Mouse (Mus musculus) liver, embryonic 11.5 days (tissue): ENCODE results near the gene Knstrn. TPM values are rescaled to one million over a fixed set of nuclear protein-coding genes. Genes with fewer than 3 reads are reported as not detected.
A peak's percentile ranks its signal among the peaks of the same experiment; 100 is the strongest.

Experiments used
- ATAC-seq: fragments of 200-750 bp; cut with Nextera tagmentation; replicated peaks from 2 replicates; pipeline ENCODE4 v1.8.0; 2017; ENCODE audit warnings: moderate number of reproducible peaks, mild to moderate bottlenecking, moderate TSS enrichment, moderate library complexity; ENCODE audit not compliant: low FRiP score
- DNase-seq: peaks from one replicate; pipeline ENCODE4 v3.0.0-alpha.2; 2017; ENCODE audit warnings: low spot score
- H3K27ac ChIP-seq: fragments of 300-500 bp; sonication (generic); 2 replicates; pipeline ENCODE4 v1.5.1; 2014; ENCODE audit warnings: mild to moderate bottlenecking, low read depth, low read length, control low read depth
- H3K27me3 ChIP-seq: fragments of 300-500 bp; sonication (generic); replicated peaks from 2 replicates; pipeline ENCODE4 v1.6.1; 2014; ENCODE audit warnings: low read length, mixed read lengths; ENCODE audit not compliant: control insufficient read depth, insufficient read depth
- H3K36me3 ChIP-seq: fragments of 300-500 bp; sonication (generic); 2 replicates; pipeline ENCODE4 v1.6.1; 2014; ENCODE audit warnings: mild to moderate bottlenecking, low read length, moderate library complexity, mixed read lengths; ENCODE audit not compliant: control insufficient read depth, insufficient read depth
- H3K4me1 ChIP-seq: fragments of 300-500 bp; sonication (generic); replicated peaks from 2 replicates; pipeline ENCODE4 v1.6.1; 2014; ENCODE audit warnings: low read length, mixed read lengths; ENCODE audit not compliant: control insufficient read depth, insufficient read depth
- H3K4me2 ChIP-seq: fragments of 300-500 bp; sonication (generic); 2 replicates; pipeline ENCODE4 v1.6.1; 2014; ENCODE audit warnings: mild to moderate bottlenecking, control low read depth, moderate library complexity
- H3K4me3 ChIP-seq: fragments of 300-500 bp; sonication (generic); 2 replicates; pipeline ENCODE4 v1.5.1; 2014; ENCODE audit warnings: low read depth, low read length, control low read depth
- H3K9ac ChIP-seq: fragments of 300-500 bp; sonication (generic); 2 replicates; pipeline ENCODE4 v1.6.1; 2014; ENCODE audit warnings: low read depth, low read length, control low read depth
- H3K9me3 ChIP-seq: fragments of 300-500 bp; sonication (generic); 2 replicates; pipeline ENCODE4 v1.6.1; 2016; ENCODE audit warnings: low read length, inconsistent platforms, mixed read lengths; ENCODE audit not compliant: control insufficient read depth
- WGBS: fragments of 180-500 bp; shearing (Covaris S2); extraction: QIAGEN DNeasy Blood & Tissue Kit; methylation state at CpG from one replicate; pipeline ENCODE4 v1.1.7; 2014; 5-methylcytosine and 5-hydroxymethylcytosine counted together
- polyA plus RNA-seq: library from polyadenylated mRNA; unstranded; fragments of >200 nt; fragmentation: Nextera tagmentation; extraction: Ambion mirVana; gene quantifications from 2 replicates; pipeline ENCODE4 v1.2.1, GENCODE M21; 2014

Knstrn gene
- polyA plus RNA-seq, 1 experiment from 2014 or later: 127 TPM

- Histone ChIP-seq H3K9ac (no peak overlapping the region), H3K27me3 (no peaks in the 10 kb centered on the region), H3K4me2 (no peak overlapping the region), H3K27ac (no peak overlapping the region), H3K4me1 (no peaks in the 10 kb centered on the region), H3K9me3 (no peaks in the 10 kb centered on the region; the same call in 1 of the 2 replicates), H3K4me3 (no peak overlapping the region), H3K36me3 (peaks cover 60% of the 10 kb centered on the region)
- DNase-seq: no peak
- ATAC-seq: no peak
- WGBS: 92% methylated on average over 5 of the region's 5 CpGs
These were observed 15.3 kb downstream of the Knstrn start for GRCm38 (mm10) chr2:118829096-118829495.

DNA sequence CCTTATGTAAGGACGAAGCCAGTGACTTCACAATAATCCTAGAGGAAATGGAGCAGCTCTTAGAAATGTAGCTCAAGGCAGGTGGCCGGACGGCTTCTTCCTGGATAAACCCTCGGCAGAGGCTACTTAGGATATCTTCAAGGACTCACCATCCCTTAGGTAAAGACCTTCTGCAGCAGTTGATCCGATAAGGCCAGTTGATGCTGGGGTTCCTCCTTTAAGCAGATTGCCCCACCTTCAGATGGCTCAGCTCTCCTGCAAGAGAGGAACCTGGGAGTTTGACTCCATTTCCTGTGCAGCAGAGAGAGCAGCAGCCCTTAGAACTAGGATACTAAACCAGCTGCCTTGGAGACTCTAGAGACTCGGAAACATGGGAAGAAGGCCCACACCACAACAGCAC, 20.3 kb downstream of the Knstrn start:
- DNase-seq (no peak), ATAC-seq (no peak)
- Histone ChIP-seq H3K9me3 (no peaks in the 10 kb centered on the region), H3K4me1 (no peaks in the 10 kb centered on the region), H3K9ac (no peak overlapping the region), H3K27ac (no peak overlapping the region), H3K27me3 (no peaks in the 10 kb centered on the region), H3K36me3 (peaks cover 35% of the 10 kb centered on the region), H3K4me2 (no peak overlapping the region), H3K4me3 (no peak overlapping the region)
- WGBS: 89% methylated on average over 6 of the region's 6 CpGs

- 91% methylated on average over 6 of the region's 6 CpGs for WGBS
- Histone ChIP-seq H3K9ac (no peak overlapping the region), H3K9me3 (no peaks in the 10 kb centered on the region), H3K27ac (no peak overlapping the region), H3K4me3 (no peak overlapping the region), H3K36me3 (peaks cover 30% of the 10 kb centered on the region), H3K4me2 (no peak overlapping the region), H3K27me3 (no peaks in the 10 kb centered on the region), H3K4me1 (no peaks in the 10 kb centered on the region)
- ATAC-seq (no peak), DNase-seq (no peak)
These were observed 21.3 kb downstream of the Knstrn start for GRCm38 (mm10) chr2:118835115-118835514.

GRCm38 (mm10) chr2:118838330-118838729, 24.5 kb downstream of the Knstrn start:
- no peak overlapping the region for H3K9ac ChIP-seq
- H3K27me3 ChIP-seq: no peaks in the 10 kb centered on the region
- no peak overlapping the region for H3K4me3 ChIP-seq
- no peak overlapping the region for H3K27ac ChIP-seq
- H3K4me2 ChIP-seq: no peak overlapping the region
- H3K9me3 ChIP-seq: no peaks in the 10 kb centered on the region
- H3K4me1 ChIP-seq: no peaks in the 10 kb centered on the region
- WGBS: 29% methylated on average over 5 of the region's 5 CpGs
- ATAC-seq (no peak), DNase-seq (no peak)
- H3K36me3 ChIP-seq: peaks cover 11% of the 10 kb centered on the region

GRCm38 (mm10) chr2:118841186-118841585, 27.4 kb downstream of the Knstrn start:
- no peak overlapping the region for H3K4me2 ChIP-seq
- no peak for ATAC-seq
- H3K27ac ChIP-seq: no peak overlapping the region
- H3K9me3 ChIP-seq: no peaks in the 10 kb centered on the region
- H3K36me3 ChIP-seq: peaks cover under 1% of the 10 kb centered on the region; the same call in 1 of the 2 replicates
- 73% methylated on average over 5 of the region's 5 CpGs for WGBS
- H3K4me1 ChIP-seq: no peaks in the 10 kb centered on the region
- no peak overlapping the region for H3K4me3 ChIP-seq
- DNase-seq: no peak
- no peaks in the 10 kb centered on the region for H3K27me3 ChIP-seq
- no peak overlapping the region for H3K9ac ChIP-seq

- H3K4me2 ChIP-seq: no peak overlapping the region
- H3K36me3 ChIP-seq: no peaks in the 10 kb centered on the region
- ATAC-seq (no peak), DNase-seq (no peak)
- H3K9ac ChIP-seq: no peak overlapping the region
- WGBS: 76% methylated on average over 4 of the region's 4 CpGs
- H3K27ac ChIP-seq: no peak overlapping the region
- H3K9me3 ChIP-seq: no peaks in the 10 kb centered on the region
- H3K4me3 ChIP-seq: no peak overlapping the region
- H3K27me3 ChIP-seq: no peaks in the 10 kb centered on the region
- no peaks in the 10 kb centered on the region for H3K4me1 ChIP-seq
These were observed 28.0 kb downstream of the Knstrn start for GRCm38 (mm10) chr2:118841774-118842173.

- Histone ChIP-seq H3K9ac (no peak overlapping the region), H3K4me2 (no peak overlapping the region), H3K36me3 (no peaks in the 10 kb centered on the region), H3K4me3 (no peak overlapping the region), H3K9me3 (no peaks in the 10 kb centered on the region), H3K27ac (no peak overlapping the region), H3K4me1 (no peaks in the 10 kb centered on the region), H3K27me3 (no peaks in the 10 kb centered on the region)
- ATAC-seq: no peak
- no peak for DNase-seq
- 74% methylated on average over 3 of the region's 3 CpGs for WGBS
These were observed 30.6 kb downstream of the Knstrn start for GRCm38 (mm10) chr2:118844427-118844826.

DNA sequence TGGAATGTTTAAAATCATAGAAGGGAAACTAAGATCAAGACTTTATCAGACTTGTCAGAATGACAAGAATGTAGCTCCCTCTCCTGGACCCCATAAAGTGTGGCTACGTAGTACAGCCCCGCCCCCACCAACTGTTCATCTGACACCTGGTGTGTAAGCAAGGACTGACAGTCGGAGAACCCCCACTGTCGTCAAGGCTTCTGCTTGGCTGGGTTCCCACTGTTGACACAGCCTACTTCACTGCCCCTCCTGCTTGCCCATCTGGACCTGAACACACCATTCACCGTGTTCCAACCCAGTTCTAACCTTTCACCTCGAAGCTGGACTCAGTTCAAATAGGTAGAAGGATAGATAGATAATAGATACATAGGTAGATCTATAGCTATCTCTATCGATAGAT, 32.4 kb downstream of the Knstrn start:
- no peaks in the 10 kb centered on the region for H3K27me3 ChIP-seq
- H3K36me3 ChIP-seq: no peaks in the 10 kb centered on the region
- no peak overlapping the region for H3K4me2 ChIP-seq
- no peak overlapping the region for H3K9ac ChIP-seq
- ATAC-seq: peak; percentile 31; the same call in 1 of the 2 replicates
- no peaks in the 10 kb centered on the region for H3K9me3 ChIP-seq
- WGBS: 61% methylated on average over 7 of the region's 7 CpGs
- no peak for DNase-seq
- no peak overlapping the region for H3K27ac ChIP-seq
- no peak overlapping the region for H3K4me3 ChIP-seq
- no peaks in the 10 kb centered on the region for H3K4me1 ChIP-seq

DNA sequence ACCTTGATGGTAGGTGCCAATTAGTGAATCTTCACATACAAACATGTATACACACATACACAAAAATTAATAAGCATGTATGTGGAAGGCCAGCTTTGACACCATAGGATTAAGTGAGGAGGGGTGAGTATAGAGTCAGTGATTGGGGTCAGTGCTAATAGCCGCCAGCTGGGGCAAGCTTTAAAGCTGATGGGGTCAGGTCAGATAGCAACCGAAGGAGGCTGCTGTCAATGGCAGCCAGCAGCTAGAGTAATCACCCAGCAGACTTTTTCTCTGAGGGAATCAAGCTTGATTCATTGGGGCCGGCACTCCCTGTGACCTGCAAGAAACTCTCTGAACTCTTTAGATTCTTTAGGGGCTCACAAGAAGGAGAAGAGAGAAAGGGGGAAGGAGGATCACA, 38.0 kb downstream of the Knstrn start:
- ATAC-seq: no peak
- no peaks in the 10 kb centered on the region for H3K36me3 ChIP-seq
- H3K4me1 ChIP-seq: no peaks in the 10 kb centered on the region
- no peak overlapping the region for H3K4me2 ChIP-seq
- no peak for DNase-seq
- H3K9ac ChIP-seq: no peak overlapping the region
- 45% methylated on average over 3 of the region's 3 CpGs for whole genome bisulfite sequencing
- no peak overlapping the region for H3K4me3 ChIP-seq
- no peaks in the 10 kb centered on the region for H3K27me3 ChIP-seq
- no peak overlapping the region for H3K27ac ChIP-seq
- H3K9me3 ChIP-seq: no peaks in the 10 kb centered on the region
